ENCODE assay signal across 10 mouse cellular contexts in the genomic region with DNA sequence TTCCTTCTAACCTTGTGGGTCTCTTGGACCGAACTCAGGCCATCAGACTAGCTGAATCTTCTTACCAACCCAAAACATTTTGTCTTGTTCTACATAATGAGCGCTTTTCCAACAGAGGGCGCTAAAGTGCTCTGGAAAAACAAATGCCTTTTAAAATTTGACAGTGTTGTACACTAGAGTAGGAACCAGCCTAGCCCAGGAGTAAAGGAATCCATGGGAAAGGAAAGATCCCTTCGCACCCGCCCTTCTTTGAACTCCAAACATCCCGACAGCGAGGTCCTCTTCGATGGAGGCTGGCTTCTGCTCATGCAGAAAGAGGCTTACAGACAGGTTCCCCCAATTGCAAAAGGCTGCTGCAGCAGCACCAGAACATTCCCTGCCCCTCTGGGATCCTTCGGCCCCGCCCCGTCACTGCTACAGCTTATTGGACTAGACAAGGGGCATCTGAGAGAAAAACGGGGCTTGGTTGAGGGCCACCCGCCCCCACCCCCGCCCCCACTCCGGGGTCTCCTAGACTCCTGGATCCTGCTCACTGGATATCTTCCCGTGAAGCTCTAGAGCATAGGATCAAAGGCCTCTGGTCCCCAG. TPM values are rescaled to one million over a fixed set of nuclear protein-coding genes. Genes with fewer than 3 reads are reported as not detected.
DNase-seq lines count a peak whose midpoint lies in the region; ATAC-seq and TF ChIP-seq lines count a peak whose summit lies in the region.
"Had no signal": no experiment of that assay in that cellular context is flagged by ENCODE, and none has a peak within 500 bp of the region (broad histone marks: within the 10 kb centered on the region; RNA-seq: fewer than 3 reads in every experiment).

No protein-coding gene starts in this region.

- H3K79me2 ChIP-seq in CH12.LX (replicated peaks; ENCODE audit: control insufficient read depth, extremely low read depth, insufficient read depth, poor library complexity, severe bottlenecking): no peaks in the 10 kb centered on the region

- no peak overlapping the region for H3K27ac ChIP-seq in CH12.LX (ENCODE audit: insufficient read depth, low read depth)
- no peak overlapping the region for H3K27ac ChIP-seq in embryonic facial prominence, embryonic 12.5 days
- H3K27ac ChIP-seq in heart, embryonic 16.5 days (ENCODE audit: low read length): no peak overlapping the region
- H3K27ac ChIP-seq in lung, embryonic 15.5 days: no peak overlapping the region
- H3K27ac ChIP-seq: stomach, embryonic 15.5 days had no signal

- peak; percentile 81 for TF ChIP-seq RAD21 in CH12.LX (IDR thresholded peaks at IDR 0.05; ENCODE audit: low read depth, low read length)

- in situ Hi-C loops in CH12.LX (cut with MboI; ENCODE audit: low pct_ligation_motif_present, low pct_unique_long_range_greater_than_20kb, low sequenced_read_pairs): loop anchor here (25.0 kb wide), 2 partner anchors 133 to 508 kb away; partner anchors contain the start of genes P2rx7 and Tctn1

- no peak overlapping the region for H3K4me3 ChIP-seq in CH12.LX (replicated peaks in 1 of 3; ENCODE audit: low read depth in 2 of 3, low read length in 2 of 3, poor library complexity in 1 of 3)
- H3K4me3 ChIP-seq in embryonic facial prominence, embryonic 12.5 days: no peak overlapping the region
- H3K4me3 ChIP-seq in heart, embryonic 16.5 days (ENCODE audit: low read length): no peak overlapping the region
- no peak overlapping the region for H3K4me3 ChIP-seq in lung, embryonic 15.5 days
- H3K4me3 ChIP-seq: stomach, embryonic 15.5 days had no signal

- peaks cover 9 to 19% of the 10 kb centered on the region in 2 experiments for H3K4me1 ChIP-seq in CH12.LX (ENCODE audit: control insufficient read depth in 1 of 2, insufficient read depth in 2 of 2)
- H3K4me1 ChIP-seq in embryonic facial prominence, embryonic 12.5 days: peaks cover 18% of the 10 kb centered on the region
- peaks cover 8% of the 10 kb centered on the region for H3K4me1 ChIP-seq in heart, embryonic 16.5 days (ENCODE audit: control insufficient read depth, insufficient read depth, low read length)
- H3K4me1 ChIP-seq in lung, embryonic 15.5 days: peaks cover 21% of the 10 kb centered on the region

- 36% methylated on average over 16 of the region's 16 CpGs for WGBS in embryonic facial prominence, embryonic 12.5 days
- 31% methylated on average over 16 of the region's 16 CpGs for WGBS in heart, embryonic 16.5 days
- WGBS in lung, embryonic 15.5 days: 30% methylated on average over 16 of the region's 16 CpGs

- peaks cover 4% of the 10 kb centered on the region for H3K9me3 ChIP-seq in CH12.LX (replicated peaks; ENCODE audit: low read length)
- H3K9me3 ChIP-seq in embryonic facial prominence, embryonic 12.5 days: no peaks in the 10 kb centered on the region
- H3K9me3 ChIP-seq in heart, embryonic 16.5 days (replicated peaks; ENCODE audit: control insufficient read depth, low read length): no peaks in the 10 kb centered on the region
- H3K9me3 ChIP-seq in lung, embryonic 15.5 days: no peaks in the 10 kb centered on the region
- H3K9me3 ChIP-seq: stomach, embryonic 15.5 days had no signal

- dilution Hi-C loops in CH12.LX (cut with MboI; ENCODE audit: extremely low pct_ligation_motif_present, extremely low pct_unique_long_range_greater_than_20kb, low sequenced_read_pairs): no loop called here

- TF ChIP-seq POLR2A in CH12.LX (IDR thresholded peaks at IDR 0.05; ENCODE audit: low read depth, low read length): no peak

- no peak for ATAC-seq in embryonic facial prominence, embryonic 12.5 days (ENCODE audit: insufficient number of reproducible peaks, insufficient read depth, low FRiP score, low TSS enrichment)
- ATAC-seq in heart, embryonic 16.5 days (replicated peaks; ENCODE audit: extremely low read depth, insufficient read depth, low FRiP score): no peak
- no peak for ATAC-seq in lung, embryonic 15.5 days (ENCODE audit: borderline replicate concordance, extremely low read depth, low FRiP score, low TSS enrichment)
- no peak for ATAC-seq in megakaryocyte-erythroid progenitor cell, adult 5-6 weeks (replicated peaks; ENCODE audit: low FRiP score, low TSS enrichment, poor library complexity, severe bottlenecking)

- TF ChIP-seq EP300 in CH12.LX (IDR thresholded peaks at IDR 0.05; ENCODE audit: low read length): no peak

- no peaks in the 10 kb centered on the region for H3K36me3 ChIP-seq in CH12.LX (replicated peaks in 1 of 2; ENCODE audit: control insufficient read depth in 1 of 2, insufficient read depth in 1 of 2, low read length in 1 of 2)
- no peaks in the 10 kb centered on the region for H3K36me3 ChIP-seq in embryonic facial prominence, embryonic 12.5 days
- no peaks in the 10 kb centered on the region for H3K36me3 ChIP-seq in heart, embryonic 16.5 days (ENCODE audit: control insufficient read depth, insufficient read depth)
- no peaks in the 10 kb centered on the region for H3K36me3 ChIP-seq in lung, embryonic 15.5 days
- H3K36me3 ChIP-seq: stomach, embryonic 15.5 days had no signal

- DNase-seq in CH12.LX (ENCODE audit: extremely low read depth): peak; percentile 77
- DNase-seq in adrenal gland, adult 2 months: peak; percentile 68
- DNase-seq in kidney, postnatal 36 days: peak; percentile 80 to 83
- DNase-seq in right cerebral cortex, postnatal 10 days (ENCODE audit: low spot score in 2 of 2): peak; percentile 81 to 87

- TF ChIP-seq CTCF in CH12.LX (conservative IDR thresholded peaks at IDR 0.05 in 1 of 2, IDR thresholded peaks at IDR 0.05 in 1 of 2; ENCODE audit: low read depth in 2 of 2, low read length in 2 of 2): peak; percentile 57 to 87

- H3K4me2 ChIP-seq in CH12.LX (ENCODE audit: insufficient read depth, low read depth, poor library complexity, severe bottlenecking): no peak overlapping the region
- 0 out of 2 replicates have a peak overlapping the region, but pooled peaks have one; percentile 10 for H3K4me2 ChIP-seq in embryonic facial prominence, embryonic 12.5 days (replicated peaks)
- peak overlapping the region; percentile 33 for H3K4me2 ChIP-seq in heart, embryonic 16.5 days (ENCODE audit: low read depth, low read length)
- peak overlapping the region; percentile 30; the same call in 1 of the 2 replicates for H3K4me2 ChIP-seq in lung, embryonic 15.5 days
- H3K4me2 ChIP-seq: stomach, embryonic 15.5 days had no signal

- no peak overlapping the region for H3K9ac ChIP-seq in CH12.LX (ENCODE audit: insufficient read depth, low read depth)
- no peak overlapping the region for H3K9ac ChIP-seq in embryonic facial prominence, embryonic 12.5 days
- no peak overlapping the region for H3K9ac ChIP-seq in heart, embryonic 16.5 days (ENCODE audit: low read length)
- no peak overlapping the region for H3K9ac ChIP-seq in lung, embryonic 15.5 days
- H3K9ac ChIP-seq: stomach, embryonic 15.5 days had no signal

- H3K27me3 ChIP-seq in CH12.LX (replicated peaks): peaks cover 24% of the 10 kb centered on the region
- peaks cover 5% of the 10 kb centered on the region; the same call in 1 of the 2 replicates for H3K27me3 ChIP-seq in embryonic facial prominence, embryonic 12.5 days
- no peaks in the 10 kb centered on the region for H3K27me3 ChIP-seq in heart, embryonic 16.5 days (ENCODE audit: control insufficient read depth, insufficient read depth, low read length)
- no peaks in the 10 kb centered on the region for H3K27me3 ChIP-seq in lung, embryonic 15.5 days
- H3K27me3 ChIP-seq: stomach, embryonic 15.5 days had no signal

TF ChIP-seq in CH12.LX, 34 proteins besides CTCF, POLR2A, EP300 and RAD21:
- TF ChIP-seq SMC3 (IDR thresholded peaks at IDR 0.05; ENCODE audit: low read depth, low read length) (peak; percentile 58), USF1 (IDR thresholded peaks at IDR 0.05; ENCODE audit: low read depth, low read length) (no peak)

RNA-seq across cellular contexts. Expression of gene Ccdc63, which starts 11.5 kb away (rescaled TPM):
- 0.47 and 0.59 TPM in 2 replicates for total RNA-seq in CH12.LX (2012; rRNA removed)
- 0.39 TPM in 1 of 2 replicates, not detected in the other for total RNA-seq in CH12.LX (2014; rRNA removed)
- polyA plus RNA-seq in CH12.LX (2012; ENCODE audit: insufficient read length, low read depth): 0.70 and 0.94 TPM in 2 replicates
- total RNA-seq in adrenal gland, adult 2 months (2021): not detected
- not detected in 2 replicates for polyA plus RNA-seq in adrenal gland, adult 2 months (2012; rRNA removed)
- not detected in 2 replicates for polyA plus RNA-seq in embryonic facial prominence, embryonic 12.5 days (2016; fragmentation: Nextera tagmentation; extraction: Ambion mirVana)
- 0.12 and 0.56 TPM in 2 replicates for polyA plus RNA-seq in heart, embryonic 16.5 days (2015; fragmentation: Nextera tagmentation; extraction: Ambion mirVana)
- not detected in 2 replicates for polyA plus RNA-seq in lung, embryonic 15.5 days (2015; fragmentation: Nextera tagmentation; extraction: Ambion mirVana)
- 0.96 and 1.4 TPM in 2 replicates for total RNA-seq in megakaryocyte-erythroid progenitor cell, adult 5-6 weeks (2014; fragmentation: Nextera tagmentation)
- total RNA-seq in megakaryocyte-erythroid progenitor cell, adult 5-6 weeks (2017): not detected in 2 replicates
- total RNA-seq: gastrocnemius, postnatal 36 days had no signal
- polyA plus RNA-seq: stomach, embryonic 15.5 days had no signal

RNA-seq across cellular contexts. Expression of gene Myl2, which starts 28.4 kb away (rescaled TPM):
- total RNA-seq in CH12.LX (2012; rRNA removed): not detected in 2 replicates
- not detected in 2 replicates for total RNA-seq in CH12.LX (2014; rRNA removed)
- not detected in 2 replicates for polyA plus RNA-seq in CH12.LX (2012; ENCODE audit: insufficient read length, low read depth)
- not detected for total RNA-seq in adrenal gland, adult 2 months (2021)
- polyA plus RNA-seq in adrenal gland, adult 2 months (2012; rRNA removed): not detected in 2 replicates
- 0.52 and 2.4 TPM in 2 replicates for polyA plus RNA-seq in embryonic facial prominence, embryonic 12.5 days (2016; fragmentation: Nextera tagmentation; extraction: Ambion mirVana)
- 7,978 and 9,755 TPM in 2 replicates for polyA plus RNA-seq in heart, embryonic 16.5 days (2015; fragmentation: Nextera tagmentation; extraction: Ambion mirVana)
- polyA plus RNA-seq in lung, embryonic 15.5 days (2015; fragmentation: Nextera tagmentation; extraction: Ambion mirVana): 30.4 and 142 TPM in 2 replicates
- not detected in 2 replicates for total RNA-seq in megakaryocyte-erythroid progenitor cell, adult 5-6 weeks (2014; fragmentation: Nextera tagmentation)
- total RNA-seq in megakaryocyte-erythroid progenitor cell, adult 5-6 weeks (2017): not detected in 2 replicates

RNA-seq across cellular contexts. Expression of gene Ppp1cc, which starts 28.9 kb away (rescaled TPM):
- 191 and 234 TPM in 2 replicates for total RNA-seq in CH12.LX (2012; rRNA removed)
- total RNA-seq in CH12.LX (2014; rRNA removed): 401 and 406 TPM in 2 replicates
- 358 and 375 TPM in 2 replicates for polyA plus RNA-seq in CH12.LX (2012; ENCODE audit: insufficient read length, low read depth)
- total RNA-seq in adrenal gland, adult 2 months (2021): 100 to 1,000 TPM; 181 to 207 TPM
- polyA plus RNA-seq in adrenal gland, adult 2 months (2012; rRNA removed): 36.4 and 36.6 TPM in 2 replicates
- 307 and 312 TPM in 2 replicates for polyA plus RNA-seq in embryonic facial prominence, embryonic 12.5 days (2016; fragmentation: Nextera tagmentation; extraction: Ambion mirVana)
- 237 and 248 TPM in 2 replicates for polyA plus RNA-seq in heart, embryonic 16.5 days (2015; fragmentation: Nextera tagmentation; extraction: Ambion mirVana)
- 263 and 264 TPM in 2 replicates for polyA plus RNA-seq in lung, embryonic 15.5 days (2015; fragmentation: Nextera tagmentation; extraction: Ambion mirVana)
- 375 and 380 TPM in 2 replicates for total RNA-seq in megakaryocyte-erythroid progenitor cell, adult 5-6 weeks (2014; fragmentation: Nextera tagmentation)
- total RNA-seq in megakaryocyte-erythroid progenitor cell, adult 5-6 weeks (2017): 229 and 230 TPM in 2 replicates

Comparison
In these comparisons a context has a peak if more than half of its experiments do, and no peak if none do; other contexts are left out.
1. RNA of gene Myl2, which starts 28.4 kb away (polyA plus RNA-seq): 7,978 to 9,755 TPM in heart, embryonic 16.5 days; 30.4 to 142 TPM in lung, embryonic 15.5 days, 0.52 to 2.4 TPM in embryonic facial prominence, embryonic 12.5 days, not detected in CH12.LX and not detected in adrenal gland, adult 2 months; every median in the first group is over 10 times any median in the second.
2. Peak in every context shown above with its lines, with median percentiles within 50 percentile points of each other: DNase-seq.